Mouse (Mus musculus) testis, adult 2 months (tissue): Measurements from ENCODE around the gene B3gat3. TPM values are rescaled to one million over a fixed set of nuclear protein-coding genes. Genes with fewer than 3 reads are reported as not detected.
"Not testable (repeated sequence)": the region's sequence is repeated elsewhere in the genome, so short reads cannot be mapped to it uniquely, and the experiment has no call there.

Source experiments
- H3K27ac ChIP-seq: fragments of 200-500 bp; 2 replicates; pipeline ENCODE4 v1.5.1; 2012; ENCODE audit warnings: low read depth, low read length; ENCODE audit not compliant: control insufficient read depth, insufficient read depth
- H3K27me3 ChIP-seq: fragments of 200-500 bp; 2 replicates; pipeline ENCODE4 v1.6.1; 2012; ENCODE audit warnings: mild to moderate bottlenecking, low read length, moderate library complexity; ENCODE audit not compliant: control insufficient read depth, insufficient read depth
- H3K36me3 ChIP-seq: fragments of 200-500 bp; 2 replicates; pipeline ENCODE4 v1.6.1; 2012; ENCODE audit warnings: mild to moderate bottlenecking, low read length; ENCODE audit not compliant: control insufficient read depth, insufficient read depth
- H3K4me1 ChIP-seq: fragments of 200-500 bp; 2 replicates; pipeline ENCODE4 v1.6.1; 2012; ENCODE audit warnings: low read length; ENCODE audit not compliant: control insufficient read depth, insufficient read depth
- H3K4me3 ChIP-seq: fragments of 200-500 bp; 2 replicates; pipeline ENCODE4 v1.5.1; 2012; ENCODE audit warnings: low read depth, mild to moderate bottlenecking, low read length, moderate library complexity, mixed read lengths; ENCODE audit not compliant: control insufficient read depth
- CTCF ChIP-seq: fragments of 200-500 bp; IDR thresholded peaks from 2 replicates; pipeline ENCODE4 v1.5.1; 2012; ENCODE audit warnings: low read depth, mild to moderate bottlenecking, inconsistent platforms, low read length, moderate library complexity; ENCODE audit not compliant: control insufficient read depth, insufficient read depth, insufficient replicate concordance
- POLR2A ChIP-seq: fragments of 200-500 bp; IDR thresholded peaks from 2 replicates; pipeline ENCODE4 v1.6.1; 2012; ENCODE audit warnings: low read depth, mild to moderate bottlenecking, inconsistent platforms, low read length, moderate library complexity; ENCODE audit not compliant: control insufficient read depth
- polyA plus RNA-seq: library from polyadenylated mRNA; depleted of rRNA; stranded (reverse); fragments of >200 nt; gene quantifications from 2 replicates; pipeline ENCODE4 v1.2.3, GENCODE M21; 2012

B3gat3 gene
- polyA plus RNA-seq, 1 experiment: 19.5 TPM

DNA sequence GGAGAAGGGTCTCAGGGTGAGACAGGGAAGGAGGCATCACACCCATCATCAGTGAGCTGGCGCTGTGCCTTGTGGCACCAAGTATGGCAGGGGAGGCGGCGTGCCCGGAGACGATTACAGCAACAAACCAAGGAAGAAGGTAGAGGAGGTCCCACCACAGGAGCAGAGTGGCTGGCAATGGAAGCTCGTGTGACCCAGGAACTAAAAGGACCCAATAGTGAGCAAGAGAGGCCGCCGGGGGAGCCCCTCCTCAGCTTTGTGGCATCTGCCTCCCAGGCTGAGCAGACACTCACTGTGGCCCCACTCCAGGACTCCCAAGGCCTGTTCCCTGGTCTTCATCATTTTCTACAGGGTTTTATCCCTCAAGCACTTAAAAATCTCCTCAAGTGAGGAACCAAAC is 45.6 kb downstream of the B3gat3 start:
- Histone ChIP-seq H3K4me3 (peak overlapping the region; percentile 98), H3K27me3 (no peaks in the 10 kb centered on the region), H3K27ac (peak overlapping the region; percentile 98), H3K36me3 (peaks cover 4% of the 10 kb centered on the region; the same call in 1 of the 2 replicates), H3K4me1 (peaks cover 5% of the 10 kb centered on the region)
- TF ChIP-seq POLR2A (no peak; the same call in 1 of the 2 replicates), CTCF (no peak)

DNA sequence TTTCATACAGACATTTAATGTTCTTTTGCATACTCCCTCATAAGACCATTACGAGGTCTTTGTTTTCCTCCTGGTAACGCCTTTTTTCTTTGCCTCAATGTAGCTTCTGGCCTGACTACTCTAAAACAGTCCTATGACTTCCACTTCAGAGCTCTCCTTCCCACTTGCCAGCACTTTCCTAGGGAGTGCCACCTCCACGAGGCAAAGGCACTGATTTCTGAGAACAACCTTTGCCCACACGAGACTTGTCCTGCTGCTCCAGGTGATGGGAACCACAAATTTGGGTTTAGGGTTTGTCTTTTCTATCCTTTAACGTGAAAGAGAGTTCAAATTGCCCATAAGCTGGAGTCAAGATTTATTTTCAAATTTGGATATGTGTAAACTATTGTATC is 46.0 kb downstream of the B3gat3 start:
- Histone ChIP-seq H3K4me3 (peak overlapping the region; percentile 98), H3K36me3 (peaks cover 4% of the 10 kb centered on the region; the same call in 1 of the 2 replicates), H3K4me1 (peaks cover 5% of the 10 kb centered on the region), H3K27ac (peak overlapping the region; percentile 98), H3K27me3 (no peaks in the 10 kb centered on the region)
- TF ChIP-seq POLR2A (no peak), CTCF (no peak)

DNA sequence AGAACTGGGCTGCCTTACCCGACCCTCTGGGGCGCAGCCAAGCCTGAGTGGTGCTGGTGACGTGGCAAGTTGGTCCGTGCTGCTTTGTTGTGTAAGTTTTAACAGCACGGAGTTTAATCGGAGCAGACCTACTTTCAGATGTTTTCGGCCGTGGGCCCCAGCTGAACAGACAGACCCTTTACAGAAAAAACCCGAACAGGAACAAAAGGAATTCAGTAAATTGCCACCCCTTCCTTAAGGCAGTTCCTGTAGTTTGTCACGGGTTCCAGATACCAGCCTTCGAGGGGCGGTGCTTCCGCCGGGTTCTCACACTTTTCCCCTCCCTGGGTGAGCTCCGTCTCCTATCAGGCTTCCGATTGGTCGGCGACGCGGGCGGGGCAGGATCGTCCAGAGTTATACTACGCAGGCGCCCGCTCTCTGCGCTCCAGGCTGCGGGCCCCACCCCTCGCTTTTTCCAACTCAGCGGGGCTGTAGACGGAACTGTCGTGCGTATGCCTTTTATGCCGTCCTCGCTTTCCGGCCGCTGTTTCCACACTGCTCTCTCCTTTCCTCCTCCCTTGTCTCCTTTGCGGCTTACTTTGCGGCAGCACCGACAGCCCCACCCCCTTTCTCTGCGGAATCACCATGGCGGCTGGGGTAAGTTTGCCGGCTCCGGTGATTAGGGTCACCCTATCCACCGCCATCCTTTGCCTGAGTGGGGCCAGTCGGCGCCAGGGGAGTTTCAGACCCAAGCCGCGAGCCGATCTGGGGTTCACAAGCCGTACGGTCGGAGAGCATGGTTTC is 46.6 kb downstream of the B3gat3 start, which contains the start of gene Eef1g:
Gene Eef1g (plus strand): TSS at position 452 of the 783 bp plus-strand sequence.
- Histone ChIP-seq H3K36me3 (peaks cover 4% of the 10 kb centered on the region; the same call in 1 of the 2 replicates), H3K4me3 (peak within 1 kb of the TSS; percentile 98), H3K27ac (peak within 1 kb of the TSS; percentile 98), H3K4me1 (peaks cover 5% of the 10 kb centered on the region), H3K27me3 (no peaks in the 10 kb centered on the region)
- no peak for TF ChIP-seq CTCF
- TF ChIP-seq POLR2A: peak; percentile 86

- H3K27ac ChIP-seq: peak overlapping the region; percentile 98
- peaks cover 6% of the 10 kb centered on the region; the same call in 1 of the 2 replicates for H3K36me3 ChIP-seq
- H3K4me1 ChIP-seq: peaks cover 5% of the 10 kb centered on the region
- no peaks in the 10 kb centered on the region for H3K27me3 ChIP-seq
- H3K4me3 ChIP-seq: peak overlapping the region; percentile 98
- TF ChIP-seq CTCF (no peak), POLR2A (no peak)
Measured at GRCm38 (mm10) chr19:8967373-8967743, 47.2 kb downstream of the B3gat3 start.

- peak overlapping the region; percentile 98 for H3K27ac ChIP-seq
- H3K36me3 ChIP-seq: peaks cover 6% of the 10 kb centered on the region; the same call in 1 of the 2 replicates
- no peaks in the 10 kb centered on the region for H3K27me3 ChIP-seq
- TF ChIP-seq CTCF (no peak), POLR2A (no peak)
- H3K4me3 ChIP-seq: peak overlapping the region; percentile 98
- H3K4me1 ChIP-seq: peaks cover 5% of the 10 kb centered on the region
Measured at GRCm38 (mm10) chr19:8967893-8968292, 47.7 kb downstream of the B3gat3 start.

DNA sequence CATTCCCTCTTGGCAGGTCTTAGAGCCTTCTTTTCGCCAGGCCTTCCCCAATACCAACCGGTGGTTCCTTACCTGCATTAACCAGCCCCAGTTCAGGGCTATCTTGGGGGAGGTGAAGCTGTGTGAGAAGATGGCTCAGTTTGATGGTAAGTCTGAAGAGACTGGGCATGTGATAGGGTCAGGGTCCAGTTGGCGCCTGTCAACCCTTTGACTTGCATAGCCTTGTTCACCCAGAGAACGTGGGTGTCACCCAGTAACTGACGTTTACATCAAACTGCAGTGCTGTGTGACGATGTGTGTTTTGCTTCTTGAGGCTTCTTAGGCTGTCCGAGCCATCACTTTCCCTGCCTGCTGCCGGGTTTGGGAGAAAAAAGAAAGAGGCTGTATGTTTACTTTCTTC is 52.3 kb downstream of the B3gat3 start:
- H3K4me3 ChIP-seq, H3K27ac ChIP-seq, H3K27me3 ChIP-seq, H3K4me1 ChIP-seq, H3K36me3 ChIP-seq: not testable (repeated sequence)

- TF ChIP-seq CTCF (no peak), POLR2A (no peak)
- H3K4me1 ChIP-seq: no peaks in the 10 kb centered on the region
Measured at GRCm38 (mm10) chr19:8974638-8975037, 54.5 kb downstream of the B3gat3 start.

More at GRCm38 (mm10) chr19:8974638-8975037, 54.5 kb downstream of the B3gat3 start:
- no peaks in the 10 kb centered on the region for H3K27me3 ChIP-seq
- peaks cover 3% of the 10 kb centered on the region; the same call in 1 of the 2 replicates for H3K36me3 ChIP-seq
- H3K4me3 ChIP-seq: no peak overlapping the region
- H3K27ac ChIP-seq: no peak overlapping the region
